Mouse (Mus musculus) brain, embryonic 18.5 days (tissue): ENCODE data around the gene Prap1.
A peak's percentile ranks its signal among the peaks of the same experiment; 100 is the strongest.
"Not testable (repeated sequence)": the region's sequence is repeated elsewhere in the genome, so short reads cannot be mapped to it uniquely, and the experiment has no call there.

Experiments
- DNase-seq: peaks from one replicate; pipeline ENCODE4 v3.0.0-alpha.2; 2012; ENCODE audit warnings: low read depth, low spot score

Prap1 gene

DNA sequence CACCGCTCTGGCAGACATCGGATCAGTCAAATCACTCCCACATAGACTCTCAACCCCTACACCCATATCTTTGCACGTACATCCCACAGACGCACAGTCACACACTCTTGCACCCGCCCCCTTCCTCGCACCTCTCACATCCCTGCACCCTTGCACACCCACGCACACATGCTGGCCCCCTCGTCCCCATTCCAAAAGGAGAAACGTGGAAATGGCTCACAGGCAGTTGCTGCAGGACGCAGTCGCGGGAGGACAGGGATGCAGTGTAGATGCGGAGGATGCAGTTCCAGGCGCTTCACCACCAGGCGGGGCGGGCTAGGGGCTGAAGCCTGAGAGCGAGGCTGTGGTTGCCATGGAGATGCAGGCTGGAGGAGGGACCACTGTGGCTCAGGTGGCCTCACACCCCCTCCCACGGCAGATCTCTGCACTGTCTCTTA is 10.9 kb upstream of the Prap1 start, which contains the start of gene Caly:
Gene Caly, minus strand, starts transcription at position 307 of the 437 bp plus-strand sequence.
- peak; percentile 85 for DNase-seq

DNA sequence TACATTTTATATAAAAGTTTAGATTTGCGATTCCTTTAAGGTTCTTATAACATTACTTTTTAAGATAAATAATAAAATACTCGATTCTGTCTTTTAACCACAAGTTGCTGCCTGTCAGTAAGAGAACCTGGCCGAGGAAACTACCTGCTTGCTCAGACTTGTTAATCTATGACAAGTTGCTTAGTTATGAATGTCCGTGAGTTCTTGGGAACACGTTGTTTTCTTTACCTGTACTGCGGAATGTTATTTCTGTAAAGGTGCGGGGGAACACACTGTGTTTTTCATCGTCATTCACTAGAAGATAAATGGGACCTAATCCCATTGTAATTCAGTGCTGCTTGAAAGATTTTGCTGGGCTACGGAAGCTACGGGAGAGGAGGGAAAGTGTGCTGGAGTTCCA is 2.6 kb upstream of the Prap1 start:
- no peak for DNase-seq

DNA sequence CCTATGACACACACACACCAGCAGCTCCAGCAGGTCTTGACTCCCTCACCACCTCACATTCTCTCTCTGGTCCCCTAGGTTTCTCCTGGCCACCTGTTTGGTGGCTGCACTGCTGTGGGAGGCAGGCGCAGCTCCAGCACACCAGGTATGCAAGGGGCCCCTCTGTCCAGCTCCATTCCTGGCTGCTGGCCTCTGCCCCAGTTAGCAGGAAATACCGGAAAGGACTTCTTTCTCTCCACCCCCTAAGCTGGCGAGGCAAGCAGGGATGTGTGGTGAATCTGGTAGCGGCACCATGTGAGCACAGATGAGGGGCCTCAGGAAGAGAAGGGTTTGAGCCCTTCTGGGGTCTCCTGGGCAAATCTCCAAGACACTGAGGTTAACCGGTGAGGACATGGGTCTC is 1.8 kb downstream of the Prap1 start:
- no peak for DNase-seq

DNA sequence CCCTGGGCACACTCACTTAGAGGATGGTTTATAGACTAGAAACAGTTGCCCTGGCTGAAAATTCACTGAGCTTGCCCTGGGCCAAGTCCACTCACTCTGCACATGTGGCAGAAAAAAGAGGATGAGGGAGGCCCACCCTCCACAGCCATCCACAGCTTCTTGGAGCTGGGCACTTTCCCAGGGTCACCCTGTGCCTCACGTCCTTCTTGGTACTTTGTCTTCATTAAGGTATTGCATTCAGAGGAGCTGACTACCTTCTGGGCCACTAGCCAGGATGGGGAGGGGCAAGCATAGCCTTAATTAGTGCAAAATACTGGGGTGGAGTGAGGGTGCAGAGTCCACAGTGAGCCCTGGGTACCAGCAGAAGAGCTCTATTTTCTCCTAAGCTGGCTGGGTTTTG is 2.4 kb downstream of the Prap1 start:
- no peak for DNase-seq

DNA sequence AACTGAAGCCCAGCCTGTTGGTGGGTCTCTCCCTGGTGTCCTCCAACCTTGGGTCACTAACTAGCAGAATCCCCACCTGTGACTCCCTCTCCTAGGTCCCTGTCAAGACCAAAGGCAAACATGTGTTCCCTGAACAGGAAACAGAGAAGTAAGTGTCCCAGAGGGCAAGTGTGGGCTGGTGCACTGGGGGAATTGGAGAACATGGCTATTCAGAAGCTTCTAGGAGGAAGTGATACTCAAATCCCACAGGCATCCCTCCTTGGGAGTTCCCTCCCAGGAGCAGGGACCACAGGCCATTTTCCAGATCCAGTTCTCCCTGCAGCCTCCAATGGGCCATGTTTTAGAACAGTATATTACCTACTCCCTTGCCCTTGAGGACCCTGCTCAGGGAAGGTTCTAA is 2.9 kb downstream of the Prap1 start:
- no peak for DNase-seq

DNA sequence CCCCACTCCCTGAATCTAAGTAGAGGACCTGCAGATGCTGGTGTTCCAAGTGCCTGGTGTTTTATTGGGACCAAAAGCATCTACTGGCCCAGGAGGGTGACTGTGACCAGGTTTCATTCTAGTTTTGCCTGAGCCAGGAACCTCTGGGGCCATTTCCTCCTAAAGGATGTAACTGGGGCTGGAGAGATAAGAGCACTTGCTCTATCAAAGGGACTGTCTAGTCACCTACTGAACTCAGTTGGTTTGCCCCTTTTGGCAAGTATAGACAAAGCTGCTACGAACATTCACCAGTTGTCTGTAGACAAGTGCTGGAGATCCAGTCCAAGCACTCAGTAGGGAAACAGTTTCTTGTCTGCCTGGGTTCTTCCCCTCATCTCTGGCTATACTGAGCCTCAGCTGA is 5.3 kb downstream of the Prap1 start:
- DNase-seq = no peak

DNA sequence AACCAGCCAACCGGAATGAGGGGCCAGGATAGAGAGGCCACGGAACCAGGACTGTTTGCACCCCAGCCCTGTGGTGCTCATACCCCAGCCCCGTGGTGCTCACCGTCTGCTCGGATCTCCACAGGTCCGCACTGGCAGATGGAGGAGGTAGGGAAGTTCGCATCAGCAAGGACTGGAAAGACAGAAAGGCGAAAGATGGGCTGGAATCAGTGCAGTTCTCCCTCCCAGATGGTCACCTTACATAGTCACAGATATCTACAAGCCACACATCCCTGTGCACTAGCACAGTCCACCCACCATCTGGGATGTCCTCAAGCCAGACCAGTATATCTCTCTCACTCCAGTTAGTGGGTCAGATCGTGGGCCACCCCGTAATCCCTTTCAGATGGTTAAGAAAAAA is 8.3 kb downstream of the Prap1 start:
- DNase-seq = no peak

DNA sequence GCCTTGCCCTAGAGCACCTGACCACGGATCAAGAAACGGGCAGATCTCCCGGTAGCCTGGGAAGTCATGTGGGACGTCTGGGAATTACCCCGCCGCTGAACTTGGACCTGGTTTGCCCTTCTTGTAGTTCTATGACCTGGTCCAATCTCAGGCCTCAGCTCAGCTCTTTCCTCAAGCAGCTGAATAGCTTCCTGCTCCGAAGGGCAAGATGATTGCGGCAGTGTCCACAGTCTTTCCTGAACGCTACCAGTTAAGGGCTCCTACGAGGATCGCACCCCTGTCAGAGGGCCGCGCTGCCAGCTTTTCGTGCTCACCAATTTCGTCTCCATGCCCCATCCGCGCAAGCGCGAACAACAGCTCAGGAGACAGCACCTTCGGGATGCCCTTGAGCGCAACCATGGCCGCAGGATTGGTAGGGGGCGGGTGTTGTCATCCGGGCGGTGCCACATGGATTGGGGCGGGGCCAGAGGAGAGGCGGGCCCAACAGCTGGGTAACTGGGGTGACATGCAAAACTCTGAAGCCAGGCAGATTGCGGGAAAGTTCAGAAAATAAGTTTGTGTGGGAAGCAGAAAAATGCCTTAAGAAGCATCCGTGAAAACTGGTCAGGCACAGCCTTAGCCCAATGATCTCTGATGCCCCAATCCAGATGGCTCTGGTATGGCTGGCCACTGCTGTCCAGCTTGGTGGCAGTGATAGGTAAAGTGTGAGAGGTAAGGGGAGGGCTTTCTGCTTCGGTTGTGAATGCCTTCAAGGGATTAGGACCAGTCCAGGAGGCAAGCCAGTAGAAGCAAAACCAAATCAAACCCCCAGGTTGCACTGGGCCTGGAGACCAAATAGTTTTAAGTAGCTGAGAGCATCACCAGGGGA is 9.0 kb downstream of the Prap1 start, which contains the start of gene Fuom:
Gene Fuom, minus strand, starts transcription at position 449 of the 868 bp plus-strand sequence.
- peak; percentile 18 for DNase-seq

DNA sequence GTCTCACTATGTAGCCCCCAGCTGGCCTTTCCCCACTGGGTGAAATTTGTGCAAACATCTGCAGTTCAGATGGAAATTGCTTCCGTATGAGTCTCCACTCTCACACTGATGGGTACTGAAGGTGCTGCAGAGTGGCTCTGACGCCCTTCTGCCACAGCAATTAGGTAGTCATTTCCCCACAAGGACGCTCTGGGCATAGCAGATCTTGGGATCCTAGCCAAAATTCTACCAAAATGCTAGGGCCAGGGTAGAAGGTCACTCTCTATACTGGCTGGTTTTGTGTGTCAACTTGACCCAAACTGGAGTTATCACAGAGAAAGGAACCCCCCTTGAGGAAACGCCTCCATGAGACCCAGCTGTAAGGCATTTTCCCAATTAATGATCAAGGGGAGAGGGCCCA is 10.8 kb downstream of the Prap1 start:
- no peak for DNase-seq

DNA sequence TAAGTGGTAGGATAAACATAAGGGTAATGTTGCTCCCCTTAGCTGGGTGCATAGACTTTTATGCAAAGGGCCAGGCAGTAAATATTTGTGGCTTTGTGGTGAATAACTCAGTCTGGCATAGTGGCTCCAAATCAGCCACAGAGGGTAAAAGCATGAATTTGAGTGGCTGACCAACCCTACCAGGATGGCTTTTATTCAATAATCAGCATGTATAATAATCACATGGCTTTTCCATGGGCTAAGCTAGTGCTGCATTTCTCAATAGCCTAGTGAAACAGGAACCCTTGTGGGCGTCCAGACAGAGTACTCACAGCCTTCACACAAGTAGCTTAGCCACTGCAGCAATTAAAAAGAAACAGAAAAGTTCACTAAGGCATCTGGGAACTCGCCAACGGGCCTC is 18.7 kb downstream of the Prap1 start:
- no peak for DNase-seq

DNA sequence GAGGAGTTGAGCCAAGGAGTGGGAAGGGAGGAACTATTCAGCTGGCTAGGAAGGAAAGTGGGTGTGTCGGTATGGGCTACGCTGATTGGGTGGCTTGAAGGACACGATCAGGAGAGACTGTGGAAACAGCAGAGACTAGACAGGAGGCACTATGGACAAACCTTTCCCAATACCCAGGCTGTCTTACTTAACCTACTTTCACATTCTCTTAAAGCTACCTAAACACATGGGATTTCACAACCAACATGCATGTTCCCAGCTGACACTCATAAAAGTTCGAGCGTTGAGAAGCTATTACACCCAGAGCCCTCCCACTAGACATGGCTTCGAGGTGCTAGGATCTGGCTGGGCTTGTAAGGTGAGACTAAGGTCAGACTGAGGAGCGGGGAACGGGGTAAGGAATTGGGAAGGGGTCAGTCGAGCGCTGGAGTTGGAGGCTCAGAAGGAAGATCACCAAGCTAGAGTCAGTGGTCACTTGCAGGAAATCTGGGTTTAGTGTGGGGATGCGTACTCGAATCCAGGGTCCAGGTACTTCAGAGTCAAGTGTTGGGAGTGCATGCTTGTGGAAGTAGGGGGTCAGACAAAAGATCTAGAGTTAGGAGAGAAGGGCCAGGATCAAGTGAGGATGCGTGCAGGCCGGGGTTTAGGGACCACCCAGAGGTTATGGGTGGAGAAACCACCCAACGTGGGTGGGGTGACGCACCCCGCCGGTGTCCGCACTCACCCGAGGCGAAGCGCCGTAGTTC is 22.6 kb downstream of the Prap1 start, which contains the start of gene Paox:
Gene Paox, plus strand, starts transcription at position 217 of the 746 bp plus-strand sequence.
- DNase-seq = no peak

DNA sequence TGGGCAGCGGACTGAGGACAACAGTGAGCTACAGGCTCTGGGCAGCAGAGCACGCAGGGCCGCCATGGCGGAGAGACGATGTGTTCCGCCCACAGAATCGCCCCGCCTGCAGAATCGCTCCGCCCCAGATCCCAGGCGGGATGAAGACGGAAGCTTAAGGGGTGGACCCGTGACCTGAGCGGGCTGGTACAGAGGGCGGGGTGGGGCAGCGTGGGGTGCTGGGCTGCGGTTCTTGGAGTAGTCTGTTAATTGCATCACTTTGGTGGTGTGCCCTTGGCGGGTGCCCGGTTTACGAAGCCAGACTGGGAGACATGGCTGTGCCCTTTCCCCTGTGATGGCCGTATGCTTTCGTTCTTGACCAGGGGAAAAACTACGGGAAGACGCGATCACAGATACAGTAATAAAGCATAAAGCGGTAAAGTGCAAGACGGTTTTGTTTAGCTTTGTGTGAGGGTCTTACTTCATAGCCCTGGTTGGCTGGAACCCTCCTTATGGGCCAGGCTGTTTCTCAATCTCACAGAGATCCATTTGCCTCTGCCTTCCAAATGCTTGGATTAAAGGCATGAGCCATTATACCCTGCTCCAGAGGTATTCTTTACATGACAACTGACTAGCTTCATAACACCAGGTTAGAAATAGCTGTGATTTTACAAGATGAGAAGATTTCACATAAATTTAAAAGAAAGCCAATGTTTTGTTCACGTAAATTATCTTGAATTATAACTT is 23.3 kb downstream of the Prap1 start, which contains the start of gene Echs1:
Gene Echs1, minus strand, starts transcription at position 148 of the 726 bp plus-strand sequence.
- no peak for DNase-seq

DNA sequence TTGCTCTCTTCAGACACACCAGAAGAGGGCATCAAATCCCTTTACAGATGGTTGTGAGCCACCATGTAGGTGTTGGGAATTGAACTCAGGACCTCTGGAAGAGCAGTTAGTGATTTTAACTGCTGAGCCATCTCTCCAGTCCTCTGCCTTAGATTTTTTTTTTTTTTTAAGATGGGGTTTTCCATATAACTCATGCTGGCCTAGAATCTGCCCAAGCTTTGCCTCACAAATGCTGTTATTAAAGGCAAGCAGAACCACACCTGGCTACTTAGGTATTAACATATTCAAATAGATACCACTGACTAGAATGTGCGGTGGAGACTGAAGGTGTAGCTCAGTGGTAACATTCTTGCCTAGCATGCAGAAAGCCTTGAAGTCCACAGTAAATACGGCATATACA is 27.3 kb downstream of the Prap1 start:
- no peak for DNase-seq

DNA sequence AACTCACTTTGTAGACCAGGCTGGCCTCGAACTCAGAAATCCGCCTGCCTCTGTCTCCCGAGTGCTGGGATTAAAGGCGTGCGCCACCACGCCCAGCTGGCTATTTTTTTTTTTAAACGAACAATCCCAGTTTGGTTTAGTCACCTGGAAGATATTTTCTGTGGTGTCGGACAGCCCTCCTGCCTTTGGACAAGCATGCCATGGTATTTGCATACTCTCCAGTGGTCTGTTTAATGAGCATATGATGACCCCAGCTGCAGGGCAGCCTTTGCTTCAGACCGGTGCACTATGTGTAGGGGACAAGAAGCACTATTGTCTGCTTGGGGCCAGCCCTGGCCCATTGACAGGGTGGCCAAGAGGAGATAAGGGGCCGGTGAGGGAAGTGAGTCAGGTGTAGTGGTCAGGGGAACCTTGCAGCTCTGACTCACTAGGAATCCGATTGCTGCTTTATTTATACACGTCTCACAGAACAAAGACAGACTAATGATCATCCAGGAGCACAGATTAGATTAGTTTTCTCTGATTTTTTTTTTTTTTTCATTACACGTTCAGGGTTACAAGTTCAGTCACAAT is 28.2 kb downstream of the Prap1 start:
- DNase-seq = no peak

DNA sequence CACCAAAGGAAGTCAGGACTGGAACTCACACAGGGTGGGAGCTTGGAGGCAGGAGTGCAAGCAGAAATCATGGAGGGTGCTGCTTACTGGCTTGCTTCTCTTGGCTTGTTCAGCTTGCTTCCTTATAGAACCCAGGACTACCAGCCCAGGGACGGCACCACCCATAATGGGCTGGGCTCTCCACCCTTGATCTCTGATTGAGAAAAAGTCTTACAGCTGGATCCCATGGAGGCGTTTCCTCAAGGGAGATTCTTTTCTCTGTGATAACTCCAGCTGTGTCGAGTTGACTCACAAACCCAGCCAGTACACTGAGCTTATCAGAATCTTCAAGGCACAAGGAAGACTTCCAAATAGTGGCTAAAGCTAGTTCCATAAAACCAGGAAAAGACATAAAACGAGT is 29.6 kb downstream of the Prap1 start:
- DNase-seq = no peak

DNA sequence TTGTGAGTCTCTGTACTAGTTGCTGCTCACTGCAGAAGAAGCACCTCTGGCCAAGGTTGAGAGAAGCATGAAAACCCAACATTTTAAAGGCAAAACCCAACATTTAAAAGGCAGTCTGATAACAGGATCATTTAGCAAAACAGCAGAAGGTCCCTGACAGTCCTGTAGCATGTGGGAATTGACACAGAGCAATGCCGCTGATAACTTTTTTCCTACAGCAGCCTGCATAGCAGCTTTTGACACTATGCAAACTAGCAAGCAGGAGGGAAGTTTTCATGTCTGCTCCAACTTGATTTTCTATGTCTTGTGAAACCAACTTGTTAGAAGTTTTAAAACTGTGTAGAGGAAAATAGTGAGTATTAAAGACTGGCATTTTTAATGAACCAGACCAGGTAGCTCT is 31.2 kb downstream of the Prap1 start:
- no peak for DNase-seq

DNA sequence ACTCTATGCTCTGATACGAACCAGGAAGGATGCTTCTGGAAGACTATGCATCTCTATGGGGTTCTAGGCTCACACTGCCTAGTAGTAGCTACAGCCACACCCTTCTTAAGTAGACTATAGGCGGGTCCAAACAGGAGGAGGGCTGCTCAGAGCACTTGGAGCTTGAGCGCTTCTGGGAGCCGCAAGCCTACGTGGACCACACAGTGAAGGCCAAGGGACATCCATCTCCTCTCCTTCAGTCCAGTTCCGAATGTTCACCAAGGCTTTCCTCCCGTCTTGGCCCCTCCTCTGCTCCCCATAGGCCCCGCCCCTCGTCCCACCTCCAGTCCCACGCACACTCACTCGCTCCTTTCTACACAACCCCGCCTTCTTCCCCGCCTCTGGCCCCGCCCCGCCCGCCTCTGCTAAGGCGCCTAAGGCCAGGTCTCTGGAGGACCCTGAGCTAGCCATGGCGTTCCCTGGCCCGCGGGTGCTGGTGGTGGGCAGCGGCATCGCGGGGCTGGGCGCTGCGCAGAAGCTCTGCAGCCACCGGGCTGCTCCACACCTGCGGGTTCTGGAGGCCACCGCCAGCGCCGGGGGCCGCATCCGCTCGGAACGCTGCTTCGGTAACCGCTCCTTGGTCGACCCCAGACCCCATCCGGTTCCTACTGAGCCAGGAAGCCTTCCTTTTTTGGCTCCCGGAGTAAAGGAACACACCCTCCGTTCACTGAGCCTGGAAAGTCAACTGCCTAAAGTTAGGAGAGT is 32.3 kb downstream of the Prap1 start:
- peak; percentile 70 for DNase-seq

DNA sequence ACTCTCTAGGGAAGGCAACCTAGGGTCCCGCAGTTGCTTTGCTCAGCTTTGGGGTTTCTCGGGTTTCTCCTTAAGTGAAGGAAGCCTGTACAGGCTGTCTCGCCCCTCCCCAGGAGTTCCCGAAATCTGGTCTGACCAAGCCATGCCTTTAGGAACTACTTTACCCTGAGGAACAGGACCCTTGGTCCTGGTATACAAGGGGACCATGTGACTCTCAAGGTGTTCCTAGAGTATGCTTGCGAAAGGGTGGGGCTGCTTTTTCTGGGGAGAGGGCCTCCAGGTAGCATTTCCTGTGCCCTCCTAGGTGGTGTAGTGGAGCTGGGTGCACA is 32.8 kb downstream of the Prap1 start:
- DNase-seq = no peak

DNA sequence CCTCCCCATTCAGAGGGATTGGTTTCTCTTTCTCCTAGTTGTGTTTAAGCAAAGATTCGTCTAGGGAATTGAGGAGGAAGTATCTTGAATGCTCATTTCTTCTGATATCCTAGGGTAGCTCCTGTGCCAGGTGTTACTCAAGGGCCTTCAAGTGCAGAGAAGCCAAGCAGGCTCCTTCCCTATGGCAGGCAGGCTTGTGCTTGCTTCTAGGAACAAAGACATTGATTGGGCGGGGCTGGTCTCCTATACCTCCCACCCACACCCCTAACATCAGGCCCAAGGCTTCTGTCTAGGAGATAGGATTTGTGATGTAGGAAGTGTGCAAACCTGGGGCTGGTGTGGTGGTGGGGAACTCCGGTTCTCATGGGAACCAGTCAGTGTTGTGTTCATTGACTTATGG is 33.7 kb downstream of the Prap1 start:
- DNase-seq = no peak

DNA sequence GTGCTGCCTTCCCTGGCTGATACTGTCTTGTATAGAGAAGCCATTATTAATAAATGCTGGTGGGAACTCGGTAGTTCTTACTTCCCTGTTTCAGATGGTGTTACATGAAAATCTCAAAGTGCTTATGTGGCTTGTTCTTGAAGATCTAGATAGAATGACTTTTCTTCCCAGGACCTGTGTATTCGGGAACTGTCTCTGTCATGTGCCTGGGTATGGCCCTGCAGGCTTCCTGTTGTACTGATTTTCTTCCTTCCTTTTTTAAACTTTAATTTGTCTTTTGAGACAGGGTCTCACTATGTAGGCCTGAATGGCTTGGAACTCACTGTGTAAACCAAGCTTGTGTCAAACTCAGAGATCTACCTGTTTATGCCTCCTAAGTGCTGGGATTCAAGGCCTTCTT is 34.7 kb downstream of the Prap1 start:
- DNase-seq = no peak

DNA sequence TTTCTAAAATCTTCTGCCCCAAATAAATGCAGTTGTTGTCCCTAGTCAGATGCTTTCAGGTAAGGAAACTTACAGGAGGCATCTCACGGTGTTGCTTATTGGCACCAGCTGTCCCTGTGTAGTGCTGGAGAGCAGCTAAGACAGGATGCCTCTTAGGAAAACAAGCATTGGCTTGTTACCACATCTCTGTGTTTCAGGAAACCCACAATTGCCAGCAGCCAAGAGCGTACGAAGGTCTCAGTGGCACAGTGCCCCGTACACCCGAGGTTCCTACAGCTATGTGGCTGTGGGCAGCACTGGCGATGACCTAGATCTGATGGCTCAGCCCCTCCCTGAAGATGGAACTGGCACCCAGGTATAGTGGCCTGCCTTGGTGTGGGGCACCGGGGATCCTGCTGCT is 39.0 kb downstream of the Prap1 start:
- not testable (repeated sequence) for DNase-seq
